Mouse (Mus musculus): Measurements from ENCODE around the gene Tmed6. TPM values are rescaled to one million over a fixed set of nuclear protein-coding genes. Genes with fewer than 3 reads are reported as not detected.

The Tmed6 gene
- total RNA-seq, 2 experiments from 2014 or later = not detected

DNA sequence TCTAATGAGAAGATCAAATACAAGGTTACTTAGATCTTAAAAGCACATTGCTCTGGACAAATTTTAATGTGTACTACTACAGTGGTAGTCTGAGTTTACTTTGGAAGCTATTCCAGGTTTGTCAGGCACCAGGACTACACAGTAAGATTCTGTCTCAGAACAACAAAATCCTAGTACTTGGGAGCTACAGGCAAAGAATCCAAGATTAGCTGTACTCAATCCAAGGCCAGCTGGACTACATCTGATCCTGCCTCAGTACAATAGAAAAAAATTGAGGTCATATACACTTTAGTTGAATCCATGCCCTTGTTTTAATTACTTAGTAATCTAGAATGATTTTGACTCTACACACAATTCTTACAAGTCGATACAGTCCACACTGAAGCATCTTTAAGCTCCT is 50.5 kb downstream of the Tmed6 start:
- no peak for DNase-seq (ENCODE audit: low spot score in 2 of 2)

DNA sequence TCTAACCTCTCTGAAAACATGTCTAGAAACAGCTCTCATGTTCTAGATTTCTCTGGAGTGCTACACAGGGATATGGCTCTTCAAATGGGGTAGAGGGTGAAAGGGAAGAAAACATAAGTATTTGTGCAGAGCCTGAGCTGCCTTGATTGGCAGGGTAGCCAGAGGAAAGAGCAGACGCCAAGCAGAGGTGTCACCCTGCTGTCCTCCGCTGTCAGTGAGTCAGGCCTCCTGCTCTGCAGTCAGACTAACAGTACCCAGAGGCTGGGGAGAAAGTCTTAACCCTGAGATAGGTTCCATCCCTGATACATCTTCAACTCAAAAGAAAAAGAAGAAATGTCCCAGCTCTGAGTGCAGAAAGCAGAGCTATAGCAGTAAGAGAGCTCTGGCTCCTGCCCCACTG is 52.8 kb downstream of the Tmed6 start:
- no peak for DNase-seq (ENCODE audit: low spot score in 2 of 2)

Small RNA genes within 50 kb of the gene (microRNA-seq; reads per million reads assigned to microRNA genes)
- gene Mir7075 = not detected

Other genes starting within 250 kb of the Tmed6 start
- 1 to 10 TPM; 2.4 to 2.5 TPM for gene Has3, start 195.4 kb downstream of the Tmed6 start, total RNA-seq (2021)
- 10 to 100 TPM; 20.5 to 25.4 TPM for gene Utp4, start 172.0 kb downstream of the Tmed6 start, total RNA-seq (2021)
- gene Sntb2, start 129.9 kb downstream of the Tmed6 start, total RNA-seq (2021) = 10 to 100 TPM; 32.7 to 38.7 TPM
- 10 to 100 TPM; 50.3 to 57.1 TPM for gene Vps4a, start 34.4 kb downstream of the Tmed6 start, total RNA-seq (2021)
- 10 to 100 TPM; 22.7 to 26.5 TPM for gene Pdf, start 17.0 kb downstream of the Tmed6 start, total RNA-seq (2021)
- gene Cog8, start 9.0 kb downstream of the Tmed6 start, total RNA-seq (2021) = 10 to 100 TPM; 19.9 to 21.0 TPM
- gene Nip7, start 8.8 kb downstream of the Tmed6 start, total RNA-seq (2021) = 10 to 100 TPM; 35.4 to 39.1 TPM
- gene Terf2, start 30.9 kb upstream of the Tmed6 start, total RNA-seq (2021) = 10 to 100 TPM; 22.6 to 25.5 TPM
- 10 to 100 TPM; 38.2 to 40.8 TPM for gene Cyb5b, start 85.0 kb upstream of the Tmed6 start, total RNA-seq (2021)
- gene Nfat5, start 227.8 kb upstream of the Tmed6 start, total RNA-seq (2021) = 10 to 100 TPM; 35.1 to 39.5 TPM